Mouse (Mus musculus) kidney, embryonic 15.5 days (tissue): ENCODE results near the gene Trabd. TPM values are rescaled to one million over a fixed set of nuclear protein-coding genes. Genes with fewer than 3 reads are reported as not detected.

ENCODE experiments used
- ATAC-seq: fragments of 200-750 bp; cut with Nextera tagmentation; replicated peaks from 2 replicates; pipeline ENCODE4 v1.8.0; 2017; ENCODE audit warnings: moderate TSS enrichment; ENCODE audit not compliant: low FRiP score
- H3K27ac ChIP-seq: fragments of 300-500 bp; sonication (generic); 2 replicates; pipeline ENCODE4 v1.5.1; 2015; ENCODE audit warnings: mild to moderate bottlenecking, inconsistent platforms
- H3K27me3 ChIP-seq: fragments of 300-500 bp; sonication (generic); 2 replicates; pipeline ENCODE4 v1.6.1; 2015; ENCODE audit warnings: inconsistent platforms
- H3K36me3 ChIP-seq: fragments of 300-500 bp; sonication (generic); 2 replicates; pipeline ENCODE4 v1.6.1; 2015; ENCODE audit warnings: inconsistent platforms
- H3K4me1 ChIP-seq: fragments of 300-500 bp; sonication (generic); 2 replicates; pipeline ENCODE4 v1.6.1; 2015; ENCODE audit warnings: inconsistent platforms
- H3K4me2 ChIP-seq: fragments of 300-500 bp; sonication (generic); 2 replicates; pipeline ENCODE4 v1.6.1; 2015; ENCODE audit warnings: moderate library complexity, mild to moderate bottlenecking, inconsistent platforms
- H3K4me3 ChIP-seq: fragments of 300-500 bp; sonication (generic); replicated peaks from 2 replicates; pipeline ENCODE4 v1.5.1; 2015; ENCODE audit warnings: mild to moderate bottlenecking, inconsistent platforms
- H3K9ac ChIP-seq: fragments of 300-500 bp; sonication (generic); 2 replicates; pipeline ENCODE4 v1.6.1; 2015; ENCODE audit warnings: mild to moderate bottlenecking, inconsistent platforms
- H3K9me3 ChIP-seq: fragments of 300-500 bp; sonication (generic); replicated peaks from 2 replicates; pipeline ENCODE4 v1.6.1; 2016; ENCODE audit warnings: inconsistent platforms
- WGBS: fragments of 180-500 bp; shearing (Covaris S2); methylation state at CpG from one replicate; pipeline ENCODE4 v1.1.7; 2015; ENCODE audit warnings: mixed read lengths; 5-methylcytosine and 5-hydroxymethylcytosine counted together
- polyA plus RNA-seq: library from polyadenylated mRNA; unstranded; fragments of >200 nt; fragmentation: Nextera tagmentation; extraction: Ambion mirVana; gene quantifications from 2 replicates; pipeline ENCODE4 v1.2.1, GENCODE M21; 2015

Trabd gene
- polyA plus RNA-seq, 1 experiment from 2014 or later, result 52.5 TPM

DNA sequence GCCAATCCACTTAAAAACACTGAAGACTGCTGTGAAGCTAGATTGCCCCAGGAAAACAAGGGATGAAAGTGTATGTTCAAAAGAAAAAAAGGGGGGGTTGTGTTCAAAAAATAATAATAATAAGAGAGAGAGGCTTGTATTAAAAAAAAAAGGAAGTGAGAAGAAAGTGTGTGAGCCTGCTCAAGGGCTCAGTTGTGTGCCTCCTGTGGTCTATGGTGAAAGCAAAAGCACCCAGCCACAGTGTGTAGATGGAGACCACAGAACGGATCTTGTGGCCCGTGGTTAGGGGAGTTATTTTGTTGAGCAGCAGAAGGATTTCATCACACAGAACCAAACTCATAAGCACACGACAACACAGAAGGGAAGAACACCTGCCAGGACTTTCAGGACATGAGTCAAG is 56.4 kb downstream of the Trabd start:
- Histone ChIP-seq H3K9me3 (no peaks in the 10 kb centered on the region), H3K27me3 (no peaks in the 10 kb centered on the region), H3K9ac (no peak overlapping the region), H3K4me2 (no peak overlapping the region), H3K27ac (no peak overlapping the region), H3K36me3 (peaks cover 3% of the 10 kb centered on the region; the same call in 1 of the 2 replicates), H3K4me3 (no peak overlapping the region), H3K4me1 (peaks cover 17% of the 10 kb centered on the region)
- ATAC-seq, result no peak
- 93% methylated on average over 3 of the region's 3 CpGs for WGBS

Other genes with a start within 250 kb of the Trabd start
- 50.4 and 54.6 TPM in 2 replicates for gene Pim3, start 212.9 kb upstream of the Trabd start, polyA plus RNA-seq
- not detected in 2 replicates for gene Ttll8, start 120.7 kb upstream of the Trabd start, polyA plus RNA-seq
- gene Mlc1, start 96.1 kb upstream of the Trabd start, polyA plus RNA-seq, result not detected in 2 replicates
- gene Mov10l1, start 92.2 kb upstream of the Trabd start, polyA plus RNA-seq, result 0.05 and 0.14 TPM in 2 replicates
- 0.05 and 0.12 TPM in 2 replicates for gene Panx2, start 15.4 kb upstream of the Trabd start, polyA plus RNA-seq
- gene Selenoo, start 14.0 kb downstream of the Trabd start, polyA plus RNA-seq, result 18.0 and 19.9 TPM in 2 replicates
- gene Tubgcp6, start 48.0 kb downstream of the Trabd start, polyA plus RNA-seq, result 13.8 and 16.0 TPM in 2 replicates
- gene Hdac10, start 53.6 kb downstream of the Trabd start, polyA plus RNA-seq, result 17.8 and 19.3 TPM in 2 replicates
- gene Mapk12, start 65.6 kb downstream of the Trabd start, polyA plus RNA-seq, result 14.8 and 16.7 TPM in 2 replicates
- 15.4 and 16.5 TPM in 2 replicates for gene Mapk11, start 74.5 kb downstream of the Trabd start, polyA plus RNA-seq
- 138 and 160 TPM in 2 replicates for gene Plxnb2, start 105.7 kb downstream of the Trabd start, polyA plus RNA-seq
- gene Dennd6b, start 121.4 kb downstream of the Trabd start, polyA plus RNA-seq, result 17.0 and 19.2 TPM in 2 replicates
- gene Ppp6r2, start 136.4 kb downstream of the Trabd start, polyA plus RNA-seq, result 22.7 and 26.9 TPM in 2 replicates
- gene Sbf1, start 240.2 kb downstream of the Trabd start, polyA plus RNA-seq, result 42.6 and 51.4 TPM in 2 replicates
- 0.71 and 0.74 TPM in 2 replicates for gene Adm2, start 247.6 kb downstream of the Trabd start, polyA plus RNA-seq